Mouse (Mus musculus) thymus, adult 2 months (tissue): ENCODE measurements around the gene Polr2b.

Source experiments
- CTCF ChIP-seq: fragments of 200-500 bp; IDR thresholded peaks from 2 replicates; pipeline ENCODE4 v1.5.1; 2012; ENCODE audit warnings: mild to moderate bottlenecking, control low read depth, low read length, moderate library complexity, borderline replicate concordance; ENCODE audit not compliant: control insufficient read depth, poor library complexity, insufficient read depth; ENCODE audit errors: extremely low read depth
- POLR2A ChIP-seq: fragments of 200-500 bp; IDR thresholded peaks from 2 replicates; pipeline ENCODE4 v1.6.1; 2012; ENCODE audit warnings: mild to moderate bottlenecking, low read length, control low read depth, moderate library complexity; ENCODE audit not compliant: control insufficient read depth, poor library complexity, insufficient read depth; ENCODE audit errors: extremely low read depth

DNA sequence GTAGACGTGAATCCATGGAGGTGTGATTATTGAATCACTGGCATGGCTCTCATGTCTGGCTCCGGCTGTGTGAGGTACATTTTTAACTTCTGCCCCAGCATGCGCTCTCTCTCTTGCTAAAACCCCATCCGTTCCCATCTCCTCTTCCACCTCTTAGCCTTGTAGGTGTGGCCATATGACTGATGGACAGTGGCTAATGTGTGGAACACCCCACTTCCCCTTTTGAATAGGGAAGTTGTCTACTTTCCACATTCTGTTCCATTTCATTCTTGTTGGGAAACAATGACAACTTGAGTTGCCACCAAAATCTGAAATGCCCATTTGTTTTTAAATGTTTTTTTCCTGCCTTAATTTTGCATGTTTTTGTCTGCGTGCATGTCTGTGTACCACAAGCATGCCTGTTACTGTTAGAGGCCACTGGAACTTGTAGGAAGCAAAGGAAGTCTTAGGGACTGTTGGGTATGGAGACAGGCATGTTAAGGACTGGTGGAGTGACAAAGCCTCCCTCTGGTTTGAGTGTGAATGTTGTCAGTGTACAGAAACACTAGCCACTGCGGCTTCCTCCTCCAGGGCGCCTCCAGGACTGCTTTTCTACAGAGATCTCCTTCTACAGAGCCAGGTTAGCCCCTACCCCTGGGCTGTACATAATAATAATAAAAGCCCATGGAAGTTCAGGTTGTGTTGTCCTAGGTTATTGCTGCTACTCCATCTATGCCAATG lies 17.0 kb upstream of the Polr2b start:
- TF ChIP-seq CTCF (no peak), POLR2A (no peak)
